13 mouse cellular contexts compared by ENCODE assay signal in the genomic region with DNA sequence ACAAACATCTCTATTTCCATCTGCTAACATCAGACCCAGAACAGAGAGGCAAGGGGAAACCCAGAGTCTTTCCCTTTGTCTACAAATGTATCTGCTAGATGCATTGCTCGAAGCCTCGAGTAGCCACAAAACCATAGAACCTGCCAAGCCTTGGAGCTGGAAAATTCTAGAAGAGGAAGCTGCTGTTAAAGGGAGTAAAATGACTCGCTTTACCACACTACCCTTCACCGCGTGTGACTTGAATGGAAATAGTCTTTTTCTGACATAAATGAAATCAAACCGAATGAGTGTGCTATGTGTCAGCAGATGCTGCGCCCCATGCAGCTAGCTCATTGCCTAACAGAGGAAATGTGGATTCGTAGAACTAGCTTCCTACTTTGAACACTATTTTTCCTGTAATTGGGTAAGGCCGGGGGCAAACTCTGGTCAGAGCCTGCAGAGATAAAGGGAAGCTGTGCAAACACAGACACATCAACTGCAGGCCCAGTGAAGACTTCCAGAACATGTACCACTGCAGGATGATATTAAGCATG.
DNase-seq lines count a peak whose midpoint lies in the region; ATAC-seq lines count a peak whose summit lies in the region.
"Had no signal": no experiment of that assay in that cellular context is flagged by ENCODE, and none has a peak within 500 bp of the region (broad histone marks: within the 10 kb centered on the region; RNA-seq: fewer than 3 reads in every experiment).

No protein-coding gene starts in this region.

- 85% methylated on average over 9 of the region's 9 CpGs for WGBS in forebrain, embryonic 11.5 days
- WGBS in hindbrain, embryonic 16.5 days: 86% methylated on average over 9 of the region's 9 CpGs

- no peaks in the 10 kb centered on the region for H3K36me3 ChIP-seq in forebrain, embryonic 11.5 days (ENCODE audit: control insufficient read depth, insufficient read depth, low read length)
- H3K36me3 ChIP-seq in hindbrain, embryonic 16.5 days (ENCODE audit: control insufficient read depth, insufficient read depth, low read length): no peaks in the 10 kb centered on the region
- H3K36me3 ChIP-seq: embryonic facial prominence, embryonic 13.5 days had no signal

- H3K27ac ChIP-seq in forebrain, embryonic 11.5 days (ENCODE audit: low read depth, low read length): no peak overlapping the region
- H3K27ac ChIP-seq in hindbrain, embryonic 16.5 days (ENCODE audit: low read depth, low read length): no peak overlapping the region
- H3K27ac ChIP-seq: embryonic facial prominence, embryonic 13.5 days had no signal

- no peak overlapping the region for H3K9ac ChIP-seq in forebrain, embryonic 11.5 days (ENCODE audit: low read length)
- H3K9ac ChIP-seq in hindbrain, embryonic 16.5 days (ENCODE audit: low read depth, low read length): no peak overlapping the region
- H3K9ac ChIP-seq: embryonic facial prominence, embryonic 13.5 days had no signal

- H3K9me3 ChIP-seq in forebrain, embryonic 11.5 days (ENCODE audit: control insufficient read depth, low read length): no peaks in the 10 kb centered on the region
- no peaks in the 10 kb centered on the region for H3K9me3 ChIP-seq in hindbrain, embryonic 16.5 days (ENCODE audit: control insufficient read depth, low read length)
- H3K9me3 ChIP-seq: embryonic facial prominence, embryonic 13.5 days had no signal

- H3K4me2 ChIP-seq in forebrain, embryonic 11.5 days (ENCODE audit: low read depth, low read length, severe bottlenecking): no peak overlapping the region
- no peak overlapping the region for H3K4me2 ChIP-seq in hindbrain, embryonic 16.5 days (ENCODE audit: low read length)
- H3K4me2 ChIP-seq: embryonic facial prominence, embryonic 13.5 days had no signal

- intact Hi-C loops in left cerebral cortex, postnatal 36 days (cut with DNase I): no loop called here

- no peaks in the 10 kb centered on the region for H3K27me3 ChIP-seq in forebrain, embryonic 11.5 days (ENCODE audit: control insufficient read depth, insufficient read depth, low read length)
- no peaks in the 10 kb centered on the region for H3K27me3 ChIP-seq in hindbrain, embryonic 16.5 days (replicated peaks; ENCODE audit: control insufficient read depth, insufficient read depth, low read length)
- H3K27me3 ChIP-seq: embryonic facial prominence, embryonic 13.5 days had no signal

- ATAC-seq in granulocyte monocyte progenitor cell, adult 5-6 weeks (replicated peaks; ENCODE audit: poor library complexity, severe bottlenecking): peak; percentile 89
- ATAC-seq in megakaryocyte-erythroid progenitor cell, adult 5-6 weeks (replicated peaks; ENCODE audit: low FRiP score, low TSS enrichment, poor library complexity, severe bottlenecking): peak; percentile 34
- no peak for ATAC-seq in forebrain, embryonic 11.5 days (replicated peaks; ENCODE audit: low FRiP score)
- ATAC-seq in hindbrain, embryonic 16.5 days: no peak

- peak; percentile 11 for DNase-seq in adrenal gland, adult 2 months
- DNase-seq in adrenal gland, postnatal 36 days: no peak
- DNase-seq in 416B (ENCODE audit: low read depth): peak; percentile 87
- DNase-seq in forebrain, embryonic 11.5 days (ENCODE audit: low spot score): no peak
- no peak for DNase-seq in left cerebral cortex, postnatal 36 days (ENCODE audit: low spot score in 2 of 2)
- DNase-seq: heart, postnatal 14 days; kidney, adult 9 months; spleen, adult 18-20 months; thymus, postnatal 36 days had no signal

- no peaks in the 10 kb centered on the region for H3K4me1 ChIP-seq in forebrain, embryonic 11.5 days (replicated peaks; ENCODE audit: control insufficient read depth, insufficient read depth, low read length)
- H3K4me1 ChIP-seq in hindbrain, embryonic 16.5 days (ENCODE audit: control insufficient read depth, insufficient read depth, low read depth, low read length): no peaks in the 10 kb centered on the region
- H3K4me1 ChIP-seq: embryonic facial prominence, embryonic 13.5 days had no signal

- no peak overlapping the region for H3K4me3 ChIP-seq in forebrain, embryonic 11.5 days (ENCODE audit: low read depth, low read length)
- H3K4me3 ChIP-seq in hindbrain, embryonic 16.5 days (ENCODE audit: low read length): no peak overlapping the region
- H3K4me3 ChIP-seq: embryonic facial prominence, embryonic 13.5 days had no signal

Comparison
In these comparisons a context has a peak if more than half of its experiments do, and no peak if none do; other contexts are left out.
1. DNase-seq: peak in adrenal gland, adult 2 months (single experiment) and 416B (single experiment); none in adrenal gland, postnatal 36 days (0 of 2), forebrain, embryonic 11.5 days (single experiment) and left cerebral cortex, postnatal 36 days (0 of 2).
2. ATAC-seq: peak in granulocyte monocyte progenitor cell, adult 5-6 weeks (single experiment) and megakaryocyte-erythroid progenitor cell, adult 5-6 weeks (single experiment); none in forebrain, embryonic 11.5 days (single experiment) and hindbrain, embryonic 16.5 days (single experiment).